Mouse (Mus musculus): ENCODE measurements around the gene Fam213b. TPM values are rescaled to one million over a fixed set of nuclear protein-coding genes. Genes with fewer than 3 reads are reported as not detected.
A peak's percentile ranks its signal among the peaks of the same experiment; 100 is the strongest.

Gene Fam213b
- total RNA-seq (2014; fragmentation: Nextera tagmentation) = 1.6 TPM in 1 of 2 replicates, not detected in the other
- 0.94 and 1.1 TPM in 2 replicates for total RNA-seq (2017)

DNA sequence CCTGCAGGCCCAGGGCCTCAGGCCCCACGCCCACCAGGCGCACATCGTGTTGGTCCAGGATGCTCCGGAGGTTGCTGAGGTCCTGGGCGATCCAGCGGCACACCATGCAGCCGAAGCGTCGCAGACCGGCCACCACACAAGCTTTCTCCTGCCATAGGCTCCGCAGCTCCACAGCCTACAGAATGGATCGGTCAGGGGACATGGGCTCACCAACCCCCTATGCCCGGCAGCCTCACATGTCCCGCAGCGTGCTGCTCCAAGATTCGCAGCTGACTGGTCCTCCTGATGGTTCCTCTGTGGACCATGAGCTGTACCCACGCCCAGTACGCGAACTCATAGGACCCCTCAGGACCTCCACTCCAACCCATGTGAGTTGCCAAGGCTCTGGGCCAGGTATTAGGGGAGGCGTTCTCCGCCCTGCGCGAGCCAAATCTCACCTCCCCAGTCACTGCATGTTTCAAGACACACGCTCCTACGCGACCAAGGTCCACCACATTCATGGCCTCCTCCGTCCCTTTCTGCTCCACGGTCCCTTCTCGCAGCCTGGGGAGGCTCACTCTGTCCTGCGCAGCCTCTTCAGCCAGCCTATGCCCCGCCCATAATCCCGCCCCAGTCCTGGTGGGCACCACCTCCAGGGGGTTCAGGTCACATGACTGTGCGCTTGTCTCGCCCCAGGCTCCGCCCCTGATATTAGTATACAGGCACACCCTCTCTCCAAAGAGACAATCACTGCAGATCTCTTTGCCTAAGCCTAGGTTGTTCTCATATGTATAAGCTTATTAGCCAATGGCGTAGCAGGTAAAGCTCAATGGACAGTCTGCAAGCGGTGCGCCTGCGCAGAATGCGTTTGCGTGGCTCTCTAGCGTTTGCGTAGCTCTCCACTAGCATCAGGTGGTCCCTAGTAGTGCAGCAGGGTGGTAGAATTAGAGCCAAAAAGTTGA is at the start of gene Fam213b:
Gene Fam213b (minus strand): TSS at position 630 of the 941 bp plus-strand sequence.
- ATAC-seq (replicated peaks; ENCODE audit: low FRiP score, low TSS enrichment, poor library complexity, severe bottlenecking) = peak; percentile 93

DNA sequence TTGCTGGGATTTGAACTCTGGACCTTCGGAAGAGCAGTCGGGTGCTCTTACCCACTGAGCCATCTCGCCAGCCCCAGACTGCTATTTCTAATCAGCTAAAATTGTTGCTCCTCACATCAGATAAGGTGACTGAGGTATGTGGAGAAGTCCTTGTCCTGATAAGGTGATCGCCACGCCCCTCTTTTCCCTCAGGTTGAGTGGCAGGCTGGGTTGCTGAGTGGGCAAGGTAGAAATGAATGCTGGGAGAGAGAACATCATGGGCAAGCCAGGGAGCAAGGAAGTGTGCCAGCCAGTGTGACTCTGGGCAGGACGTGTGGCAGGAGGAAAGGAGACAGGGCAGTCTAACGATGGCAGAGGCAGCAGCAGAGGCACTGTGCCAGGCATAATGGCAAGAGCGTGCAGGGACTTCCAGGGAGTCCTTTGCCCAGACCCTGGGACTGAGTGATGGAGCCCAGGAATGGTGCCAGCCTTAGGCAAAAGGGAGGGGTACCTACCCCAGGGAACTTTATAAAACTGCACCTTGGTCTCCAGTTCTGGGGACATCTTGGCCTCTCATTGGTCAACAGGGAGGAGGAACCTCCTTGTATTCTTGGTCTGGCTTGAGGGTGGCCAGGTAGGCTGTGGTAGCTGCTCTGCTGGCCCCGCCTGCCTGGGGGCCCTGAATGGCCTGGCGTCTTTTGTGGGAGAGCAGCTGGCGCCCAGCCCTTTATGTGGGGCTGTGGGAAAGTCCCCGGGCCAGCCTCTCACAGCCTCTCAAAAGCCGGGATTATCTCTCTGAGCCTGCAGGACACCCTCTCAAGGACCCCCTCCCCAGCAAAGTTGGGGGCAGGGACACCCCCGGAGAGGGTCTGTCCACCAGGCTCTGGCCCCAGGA is 49.4 kb upstream of the Fam213b start:
- no peak for ATAC-seq (replicated peaks; ENCODE audit: low FRiP score, low TSS enrichment, poor library complexity, severe bottlenecking)

DNA sequence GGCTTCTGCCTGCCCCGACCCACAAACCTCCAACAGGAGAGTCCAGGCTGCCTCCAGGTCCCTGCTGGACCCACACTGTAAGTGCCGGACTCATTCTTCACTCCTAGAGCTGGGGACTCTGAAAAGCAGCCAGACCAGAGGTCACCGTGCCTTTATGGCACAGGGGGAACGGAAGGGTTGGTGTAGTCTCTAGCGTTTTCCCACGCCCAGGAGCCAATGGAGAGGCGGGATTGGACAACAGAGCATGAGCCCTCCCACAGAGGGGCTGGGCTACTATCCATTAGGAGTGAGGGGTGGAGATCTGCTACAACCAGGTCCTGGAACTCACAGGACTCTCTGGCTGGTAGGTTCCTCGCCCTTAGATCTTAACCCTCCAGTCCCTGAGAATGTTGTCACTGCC is 47.4 kb upstream of the Fam213b start:
- 0 out of 2 replicates have a peak, but pooled peaks have one; percentile 17 for ATAC-seq (replicated peaks; ENCODE audit: low FRiP score, low TSS enrichment, poor library complexity, severe bottlenecking)

DNA sequence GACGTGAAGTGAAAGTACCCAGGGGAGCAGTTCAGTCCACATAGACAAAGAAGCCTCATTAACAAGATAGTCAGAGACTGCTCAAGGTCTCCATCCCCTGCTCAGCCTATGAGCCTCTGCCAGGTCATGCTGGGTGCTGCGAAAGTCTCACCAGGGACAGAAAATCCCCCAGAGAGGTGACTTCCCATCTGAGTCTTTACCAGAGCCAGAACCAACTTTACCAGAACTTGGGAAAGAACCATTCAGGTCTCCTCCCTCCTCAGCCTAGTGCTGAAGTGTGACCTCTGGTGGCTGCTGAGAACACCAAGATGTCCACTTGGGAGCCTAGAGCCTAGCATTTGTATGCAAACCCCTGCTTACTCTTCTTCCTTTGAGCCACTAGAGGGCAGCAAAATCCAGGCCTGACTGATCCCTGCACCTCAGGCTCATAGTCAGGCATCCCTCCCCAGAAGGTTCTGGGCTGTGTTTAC is 45.2 kb upstream of the Fam213b start:
- peak; percentile 95 for ATAC-seq (replicated peaks; ENCODE audit: low FRiP score, low TSS enrichment, poor library complexity, severe bottlenecking)

DNA sequence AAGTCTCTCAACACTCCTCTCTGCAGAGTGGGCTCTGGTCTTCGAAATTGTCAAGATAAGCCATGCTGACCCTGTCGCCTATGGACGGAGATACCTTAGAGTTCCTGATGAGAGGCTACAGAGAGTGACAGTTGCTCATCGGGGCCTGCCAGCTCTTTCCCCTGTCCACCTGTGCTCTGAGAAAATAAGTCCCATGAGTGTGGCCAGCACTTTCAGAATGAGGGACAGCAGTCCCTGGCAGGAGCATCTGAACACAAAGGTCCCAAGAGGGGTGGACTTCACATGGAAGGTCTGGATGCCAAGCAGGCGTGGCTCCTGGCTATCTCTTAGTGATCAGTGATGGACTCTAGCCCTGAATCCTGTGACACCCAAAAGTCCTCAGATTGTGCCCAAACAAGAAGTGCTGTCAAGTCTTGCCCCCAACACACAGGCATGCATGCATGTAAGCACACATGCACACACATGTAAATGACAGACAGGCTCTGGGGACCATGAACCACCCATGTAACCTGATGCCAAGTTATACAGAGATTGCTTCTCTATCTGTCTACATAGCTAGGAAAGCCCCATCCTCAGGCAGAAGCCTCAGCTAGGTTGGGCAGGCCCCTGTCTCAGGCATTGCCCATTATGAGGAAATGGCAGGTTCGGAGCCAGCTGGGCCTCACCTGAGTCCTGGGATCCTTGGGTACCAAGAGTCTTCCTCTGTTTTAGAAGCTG is 44.5 kb upstream of the Fam213b start:
- ATAC-seq (replicated peaks; ENCODE audit: low FRiP score, low TSS enrichment, poor library complexity, severe bottlenecking) = no peak

DNA sequence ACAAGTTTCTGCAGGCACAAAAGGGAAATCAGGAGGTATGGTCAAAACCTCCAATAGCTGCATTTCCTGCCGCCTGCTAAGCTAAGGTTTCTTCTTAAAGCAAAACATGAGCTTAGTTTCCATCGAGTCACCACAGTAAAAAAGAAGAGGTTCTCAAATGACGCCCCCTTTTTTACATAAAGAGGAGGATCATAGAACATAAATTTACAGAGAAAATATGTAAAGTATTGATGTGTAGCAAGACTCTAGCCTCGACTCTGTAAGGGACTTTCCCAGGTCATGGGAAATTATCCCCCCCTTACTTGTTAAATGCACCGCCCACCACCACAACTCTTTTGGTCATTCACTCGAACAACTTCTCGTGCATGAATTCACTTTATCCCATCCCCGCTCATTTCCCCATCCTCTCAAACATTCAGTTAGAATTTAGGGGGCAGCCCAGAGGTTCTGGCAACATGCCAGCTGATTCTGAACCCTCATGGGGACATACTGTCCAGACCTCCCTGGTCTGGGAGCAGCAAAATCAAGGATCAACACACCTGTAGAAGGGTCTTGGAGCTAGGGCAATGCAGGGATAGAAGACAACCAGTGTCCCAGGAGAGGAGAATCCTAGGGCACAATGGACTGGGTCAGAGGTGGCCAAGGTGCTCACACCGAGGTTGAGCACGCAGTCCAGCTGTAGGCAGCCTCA is 43.8 kb upstream of the Fam213b start:
- no peak for ATAC-seq (replicated peaks; ENCODE audit: low FRiP score, low TSS enrichment, poor library complexity, severe bottlenecking)

DNA sequence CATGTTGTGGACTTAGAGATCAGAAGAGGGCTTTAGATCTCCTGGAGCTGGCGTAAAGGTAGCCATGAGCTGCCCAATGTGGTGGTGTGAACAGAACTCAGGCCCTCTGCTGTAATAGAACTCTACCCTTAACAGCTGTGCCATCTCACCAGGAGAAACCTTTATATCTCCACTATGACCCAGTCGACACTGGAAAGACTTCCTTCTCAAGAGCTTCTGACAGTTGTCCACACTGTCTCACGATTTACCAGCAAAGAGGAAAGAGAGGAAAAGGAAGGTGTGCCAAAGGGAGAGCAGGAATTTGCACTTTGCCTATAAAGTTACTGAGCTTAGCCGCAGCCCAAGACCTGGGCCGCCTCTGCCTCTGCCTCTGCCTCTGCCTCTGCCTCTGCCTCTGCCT is 42.9 kb upstream of the Fam213b start:
- no peak for ATAC-seq (replicated peaks; ENCODE audit: low FRiP score, low TSS enrichment, poor library complexity, severe bottlenecking)

DNA sequence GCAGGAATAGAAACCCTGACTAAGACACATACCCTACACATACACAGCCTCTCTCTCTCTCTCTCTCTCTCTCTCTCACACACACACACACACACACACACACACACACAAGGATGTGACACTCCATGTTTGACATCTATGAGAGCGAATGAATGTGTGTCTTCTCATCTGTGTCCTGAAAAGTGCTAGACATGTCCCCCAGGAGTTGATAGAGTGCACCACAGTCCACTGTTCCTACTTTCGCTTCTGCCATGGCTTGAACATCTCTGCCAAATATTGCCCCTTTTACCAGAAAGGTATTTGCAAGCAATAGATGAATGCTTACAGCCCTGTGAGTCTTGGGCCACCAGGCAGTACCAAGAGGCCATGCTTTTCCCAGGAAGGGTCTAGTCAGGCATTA is 41.2 kb upstream of the Fam213b start:
- ATAC-seq (replicated peaks; ENCODE audit: low FRiP score, low TSS enrichment, poor library complexity, severe bottlenecking) = no peak

DNA sequence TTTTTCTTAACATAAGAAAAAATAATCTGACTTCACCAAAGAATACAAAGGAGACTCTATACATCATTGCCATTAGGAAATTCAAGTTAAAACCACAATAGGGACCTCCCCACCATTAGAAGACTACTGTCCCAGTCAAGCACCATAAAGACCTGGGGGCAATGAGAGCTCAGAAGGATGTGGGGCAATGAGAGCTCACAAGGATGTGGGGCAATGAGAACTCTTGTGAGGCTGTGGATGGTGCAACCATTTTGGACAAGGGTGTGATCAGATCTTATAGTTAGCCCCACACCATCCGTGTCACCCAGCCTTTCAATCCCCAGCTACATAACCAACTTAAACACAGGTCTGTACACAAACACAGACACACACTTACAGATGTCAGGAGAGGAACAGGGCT is 38.8 kb upstream of the Fam213b start:
- no peak for ATAC-seq (replicated peaks; ENCODE audit: low FRiP score, low TSS enrichment, poor library complexity, severe bottlenecking)

DNA sequence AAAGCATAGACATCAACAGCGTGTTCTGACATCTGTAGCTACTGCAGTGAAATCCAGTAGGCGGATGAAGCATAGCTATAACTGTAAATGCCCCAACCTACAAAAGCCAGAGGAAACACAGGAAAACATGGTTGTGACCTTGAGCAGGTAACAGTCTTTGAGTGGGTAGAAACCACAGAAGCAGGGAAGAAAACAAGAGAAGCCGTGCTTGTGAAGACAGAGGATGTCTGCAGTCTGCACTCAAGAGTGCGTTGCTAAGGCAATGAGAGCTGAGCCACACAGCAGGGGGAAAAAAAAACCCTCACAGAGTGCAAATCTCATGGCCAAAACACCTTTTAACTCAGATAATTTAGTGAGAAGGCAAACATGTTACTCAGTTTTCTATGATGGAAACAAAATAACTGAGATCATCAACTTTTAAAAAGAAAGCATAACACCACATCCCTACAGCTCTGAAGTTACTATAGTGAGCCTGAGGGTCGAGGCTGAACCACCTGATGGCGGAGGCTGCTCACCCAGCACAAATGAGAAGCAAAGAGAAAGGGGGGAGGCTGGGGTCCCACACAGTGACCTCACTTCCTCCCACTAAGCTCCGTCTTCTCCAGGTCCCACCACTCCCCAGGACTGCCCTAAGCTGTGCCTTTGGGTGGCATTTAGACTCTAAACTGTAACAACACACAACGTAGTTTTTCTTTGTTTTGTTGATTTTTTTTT is 37.8 kb upstream of the Fam213b start:
- ATAC-seq (replicated peaks; ENCODE audit: low FRiP score, low TSS enrichment, poor library complexity, severe bottlenecking) = no peak

DNA sequence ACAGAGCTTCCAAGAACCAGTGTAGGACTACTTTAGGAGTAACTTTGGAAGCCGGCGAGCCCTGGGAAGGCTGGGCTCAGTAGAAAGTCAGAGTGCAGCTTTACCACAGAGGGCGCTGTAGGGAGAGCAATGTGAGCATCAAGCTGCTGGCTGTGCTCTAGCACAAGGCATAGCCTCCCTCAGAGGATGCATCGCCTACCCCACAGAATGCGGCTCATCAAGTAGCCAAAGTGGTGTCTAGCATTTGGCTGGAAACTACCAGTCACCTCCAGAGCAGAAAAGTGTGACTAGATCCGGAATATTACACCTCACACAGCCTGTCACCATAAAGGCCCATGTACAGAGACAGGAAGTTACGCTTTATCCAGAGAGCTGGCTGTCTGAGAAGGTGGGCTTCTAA is 36.9 kb upstream of the Fam213b start:
- peak; percentile 65 for ATAC-seq (replicated peaks; ENCODE audit: low FRiP score, low TSS enrichment, poor library complexity, severe bottlenecking)

DNA sequence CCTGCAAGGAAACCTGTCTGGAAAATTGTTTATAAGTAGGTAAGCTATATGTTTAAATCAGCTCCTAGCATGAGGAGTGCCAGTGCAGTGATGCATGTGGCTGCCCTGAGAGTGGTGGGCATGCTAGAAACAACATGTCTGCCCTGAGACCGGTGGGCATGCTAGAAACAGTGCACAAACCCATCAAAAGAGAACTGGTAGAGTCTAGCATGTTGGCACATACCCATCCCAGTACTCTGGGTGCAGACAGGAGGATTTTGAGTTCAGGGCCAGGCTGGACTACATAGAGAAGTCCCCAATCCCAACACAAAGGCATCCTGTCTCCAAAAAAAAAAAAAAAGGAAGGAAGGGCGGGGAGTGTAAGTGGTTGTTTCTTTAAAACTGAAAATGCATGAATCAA is 35.9 kb upstream of the Fam213b start:
- ATAC-seq (replicated peaks; ENCODE audit: low FRiP score, low TSS enrichment, poor library complexity, severe bottlenecking) = no peak

DNA sequence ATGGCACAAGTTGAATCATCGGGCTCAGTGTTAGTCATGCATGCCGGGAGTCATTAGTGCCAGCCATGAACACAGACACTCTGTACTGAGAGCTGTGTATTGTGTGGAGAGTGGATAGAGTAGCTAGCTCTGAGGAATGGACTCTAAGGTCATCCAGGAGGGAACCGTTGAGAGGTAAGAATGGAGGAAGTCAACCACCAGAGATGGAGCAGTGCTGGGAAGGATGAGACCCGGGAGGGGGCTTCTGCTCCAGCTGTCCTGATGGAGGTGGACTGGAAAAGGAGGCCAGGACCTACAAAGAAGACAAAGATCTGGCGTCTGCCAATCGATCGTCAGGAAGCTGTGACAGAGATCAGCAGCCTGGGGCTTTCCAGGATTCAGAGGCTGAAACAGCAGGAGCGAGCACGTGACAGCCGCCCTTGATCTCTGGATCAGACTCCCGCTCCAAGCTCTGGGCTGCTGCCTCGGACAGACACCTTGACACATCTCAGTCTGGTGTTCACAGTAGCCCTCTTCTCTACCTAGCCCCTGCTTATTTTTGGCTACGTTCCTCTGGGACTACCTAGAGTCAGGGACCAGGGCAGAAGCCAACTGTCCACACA is 34.5 kb upstream of the Fam213b start:
- ATAC-seq (replicated peaks; ENCODE audit: low FRiP score, low TSS enrichment, poor library complexity, severe bottlenecking) = no peak

DNA sequence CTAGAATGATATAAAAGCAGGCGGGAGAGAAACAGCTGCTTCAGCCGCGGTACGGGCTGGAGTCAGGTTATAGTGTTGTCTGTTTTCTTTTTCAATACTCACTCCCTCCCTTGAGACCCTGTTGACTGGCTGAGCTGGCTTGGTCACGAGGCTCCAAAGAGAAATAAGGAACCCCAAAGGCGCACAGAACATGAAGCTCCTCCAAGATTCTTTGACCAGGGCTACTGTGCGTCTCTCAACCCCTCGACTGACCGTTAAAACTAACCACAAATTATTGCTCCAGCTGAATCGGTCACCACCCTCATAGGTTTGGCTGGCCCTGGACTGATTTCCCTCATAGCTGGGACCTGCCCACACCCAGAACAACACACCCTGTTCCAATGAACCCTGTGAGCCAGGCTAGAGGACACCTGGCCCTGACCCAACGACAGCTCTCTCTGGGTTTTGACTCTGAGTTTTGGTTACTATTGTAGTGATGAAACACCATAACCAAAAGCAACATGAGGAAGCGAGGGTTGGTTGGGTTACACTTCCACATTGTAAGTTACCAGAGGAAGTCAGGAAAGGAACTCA is 30.2 kb upstream of the Fam213b start:
- peak; percentile 39; the same call in 1 of the 2 replicates for ATAC-seq (replicated peaks; ENCODE audit: low FRiP score, low TSS enrichment, poor library complexity, severe bottlenecking)

DNA sequence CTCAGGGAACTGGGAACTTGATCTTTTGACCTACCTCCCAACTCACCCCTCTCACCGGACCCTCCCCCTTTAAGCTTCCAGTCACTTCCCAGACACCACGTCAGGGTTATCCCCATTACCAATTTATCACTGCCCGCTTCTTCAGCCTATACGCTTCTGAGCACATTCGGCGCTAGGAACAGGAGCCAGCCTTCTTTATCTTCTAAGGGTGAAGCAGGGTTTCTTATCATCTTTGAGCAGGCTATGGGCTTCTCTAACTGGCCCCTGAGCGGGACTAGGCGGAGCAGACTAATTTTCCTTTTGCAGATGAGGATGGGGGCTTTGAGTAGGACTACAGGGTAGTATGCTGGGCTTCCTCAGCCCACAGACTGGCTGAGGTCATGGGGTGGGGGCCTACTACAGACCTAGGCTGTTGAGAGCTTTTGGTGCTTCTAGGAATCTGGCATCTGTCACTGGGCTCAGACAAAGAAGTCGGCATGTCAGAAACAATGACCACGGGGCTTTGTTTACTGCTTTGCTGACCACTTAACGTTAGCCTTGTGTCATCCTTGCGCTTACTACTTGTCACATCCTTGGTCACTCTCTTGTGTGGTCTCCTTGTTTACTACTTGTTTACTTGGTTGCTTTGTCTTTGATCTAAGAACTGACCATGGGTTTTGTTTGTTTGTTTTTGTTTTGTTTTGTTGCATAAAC is 29.6 kb upstream of the Fam213b start, which contains the start of gene Tnfrsf14:
Gene Tnfrsf14 (minus strand): TSS at position 169 of the 693 bp plus-strand sequence.
- ATAC-seq (replicated peaks; ENCODE audit: low FRiP score, low TSS enrichment, poor library complexity, severe bottlenecking) = peak; percentile 84

DNA sequence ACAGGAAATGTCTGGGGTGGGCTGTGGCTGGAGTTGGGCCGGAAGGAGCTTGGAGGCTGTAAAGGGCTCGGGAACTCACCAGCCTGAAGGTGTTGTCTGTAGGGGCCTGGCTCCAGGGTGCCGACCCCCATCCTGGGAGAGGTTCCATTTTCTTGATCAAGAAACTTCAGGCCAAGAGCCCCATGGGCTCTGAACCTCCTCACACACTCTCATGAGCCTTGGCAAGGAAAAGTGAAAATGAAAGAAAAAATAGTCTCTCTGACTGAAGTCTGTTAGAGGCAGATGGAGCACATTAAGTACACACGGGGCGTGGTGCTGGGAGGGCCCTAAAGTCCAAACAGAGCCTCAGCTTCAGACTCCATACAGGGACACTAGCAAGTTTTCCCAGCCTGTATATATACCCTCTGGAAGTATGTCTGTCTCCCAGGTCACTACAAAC is 29.0 kb upstream of the Fam213b start:
- ATAC-seq (replicated peaks; ENCODE audit: low FRiP score, low TSS enrichment, poor library complexity, severe bottlenecking) = peak; percentile 49

Measured in megakaryocyte-erythroid progenitor cell, adult 5-6 weeks (primary cell).